Mouse (Mus musculus) kidney, adult 2 months (tissue): Measurements from ENCODE around the gene Snx20.

Experiments
- CTCF ChIP-seq: fragments of 200-500 bp; conservative IDR thresholded peaks from 2 replicates; pipeline ENCODE4 v1.5.1; 2011; ENCODE audit warnings: low read depth, mild to moderate bottlenecking, control low read depth, low read length, moderate library complexity, mixed read lengths; ENCODE audit not compliant: insufficient read depth, insufficient read length
- POLR2A ChIP-seq: fragments of 200-500 bp; IDR thresholded peaks from one replicate; pipeline ENCODE4 v1.6.1; 2011; ENCODE audit warnings: low read depth, low read length, control low read depth

DNA sequence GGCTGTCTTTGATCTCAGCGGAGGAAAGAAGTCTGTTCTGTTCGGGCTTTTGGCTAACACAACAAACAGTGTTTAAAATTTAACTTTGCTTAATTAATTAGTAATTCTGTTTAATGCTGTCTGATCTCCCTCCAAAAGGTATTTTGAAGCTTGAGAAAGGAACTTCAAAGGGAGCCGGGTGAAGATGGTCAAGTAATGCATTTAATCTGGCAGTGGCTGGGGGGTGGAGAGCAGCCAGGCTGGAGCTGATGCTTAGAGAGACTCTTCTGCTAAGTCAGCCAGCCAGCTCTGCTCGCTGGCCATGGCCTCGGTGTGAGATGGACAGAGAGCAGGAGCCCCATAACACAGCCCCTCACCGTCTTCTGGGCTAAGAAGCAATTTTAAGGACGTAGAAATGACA lies 56.7 kb downstream of the Snx20 start:
- no peak for TF ChIP-seq CTCF
- TF ChIP-seq POLR2A, result no peak
